Comparison of ENCODE assay signal across 8 mouse cellular contexts in genomic region chr6:48626464-48626863, GRCm38 (mm10). TPM values are rescaled to one million over a fixed set of nuclear protein-coding genes. Genes with fewer than 3 reads are reported as not detected.
A peak's percentile ranks its signal among the peaks of the same experiment; 100 is the strongest.
DNase-seq lines count a peak whose midpoint lies in the region; ATAC-seq and TF ChIP-seq lines count a peak whose summit lies in the region.

AI854703 (plus strand) TSS chr6:48626764.

- TF ChIP-seq CTCF in kidney, adult 2 months (conservative IDR thresholded peaks at IDR 0.05; ENCODE audit: insufficient read depth, insufficient read length, low read depth, low read length) = no peak
- TF ChIP-seq CTCF in brain, embryonic 14.5 days (IDR thresholded peaks at IDR 0.05; ENCODE audit: borderline replicate concordance, extremely low read depth, insufficient read depth, insufficient read length) = no peak

- peak within 1 kb of the TSS; percentile 98 for H3K27ac ChIP-seq in kidney, adult 2 months (ENCODE audit: insufficient read depth, low read depth, low read length)
- H3K27ac ChIP-seq in hindbrain, embryonic 14.5 days = no peak within 1 kb of the TSS
- H3K27ac ChIP-seq in liver, embryonic 16.5 days (ENCODE audit: low read length) = no peak within 1 kb of the TSS

- no peak for DNase-seq in kidney, adult 2 months
- DNase-seq in kidney, adult 9 months = no peak
- DNase-seq in brain, embryonic 14.5 days (ENCODE audit: low read depth) = peak; percentile 6
- DNase-seq in hindbrain, embryonic 14.5 days (ENCODE audit: low spot score) = no peak
- no peak for DNase-seq in retina, embryonic 14.5 days (ENCODE audit: low spot score)
- no peak for DNase-seq in urinary bladder, postnatal 4 days (ENCODE audit: low spot score in 2 of 2)
- no peak for DNase-seq in urinary bladder, postnatal 25 days (ENCODE audit: low spot score)

- peak within 1 kb of the TSS; percentile 60 for H3K9ac ChIP-seq in hindbrain, embryonic 14.5 days
- H3K9ac ChIP-seq in liver, embryonic 16.5 days (ENCODE audit: low read depth, low read length) = peak within 1 kb of the TSS; percentile 39; the same call in 1 of the 2 replicates

- WGBS in kidney, adult 2 months = 29% methylated on average over 8 of the region's 8 CpGs
- 30% methylated on average over 8 of the region's 8 CpGs for WGBS in hindbrain, embryonic 14.5 days
- 53% methylated on average over 8 of the region's 8 CpGs for WGBS in liver, embryonic 16.5 days (ENCODE audit: insufficient replicate concordance)

- H3K4me2 ChIP-seq in hindbrain, embryonic 14.5 days (replicated peaks) = peak within 1 kb of the TSS; percentile 76
- peak within 1 kb of the TSS; percentile 69 for H3K4me2 ChIP-seq in liver, embryonic 16.5 days (ENCODE audit: low read depth, low read length)

- peaks cover 28% of the 10 kb centered on the region for H3K4me1 ChIP-seq in kidney, adult 2 months (ENCODE audit: control insufficient read depth, insufficient read depth, low read length)
- peaks cover 12% of the 10 kb centered on the region for H3K4me1 ChIP-seq in hindbrain, embryonic 14.5 days (replicated peaks; ENCODE audit: control insufficient read depth, insufficient read depth, low read length)
- no peaks in the 10 kb centered on the region for H3K4me1 ChIP-seq in liver, embryonic 16.5 days (ENCODE audit: control insufficient read depth, low read depth, low read length)

- no peak for ATAC-seq in hindbrain, embryonic 14.5 days (ENCODE audit: low FRiP score)
- ATAC-seq in liver, embryonic 16.5 days (ENCODE audit: low read depth) = no peak

- H3K36me3 ChIP-seq in kidney, adult 2 months (ENCODE audit: control insufficient read depth, insufficient read depth, low read length) = no peaks in the 10 kb centered on the region
- H3K36me3 ChIP-seq in hindbrain, embryonic 14.5 days (replicated peaks; ENCODE audit: control insufficient read depth, insufficient read depth) = 0 out of 2 replicates have a peak, but pooled peaks cover 5% of the 10 kb centered on the region
- no peaks in the 10 kb centered on the region for H3K36me3 ChIP-seq in liver, embryonic 16.5 days (ENCODE audit: control insufficient read depth, insufficient read depth)

- no peaks in the 10 kb centered on the region for H3K9me3 ChIP-seq in hindbrain, embryonic 14.5 days (ENCODE audit: control insufficient read depth, low read length)
- no peaks in the 10 kb centered on the region for H3K9me3 ChIP-seq in liver, embryonic 16.5 days (replicated peaks; ENCODE audit: control insufficient read depth, low read length)

- H3K4me3 ChIP-seq in kidney, adult 2 months (ENCODE audit: insufficient read depth, low read depth, low read length) = peak within 1 kb of the TSS; percentile 62
- H3K4me3 ChIP-seq in hindbrain, embryonic 14.5 days (replicated peaks; ENCODE audit: low read length) = peak within 1 kb of the TSS; percentile 49
- peak within 1 kb of the TSS; percentile 47 for H3K4me3 ChIP-seq in liver, embryonic 16.5 days (ENCODE audit: low read depth, low read length)

- no peaks in the 10 kb centered on the region for H3K27me3 ChIP-seq in kidney, adult 2 months (replicated peaks; ENCODE audit: control insufficient read depth, insufficient read depth, low read length)
- H3K27me3 ChIP-seq in hindbrain, embryonic 14.5 days (ENCODE audit: control insufficient read depth, insufficient read depth, low read length) = peaks cover 18% of the 10 kb centered on the region
- peaks cover 33% of the 10 kb centered on the region for H3K27me3 ChIP-seq in liver, embryonic 16.5 days (ENCODE audit: control insufficient read depth, insufficient read depth, low read depth, low read length)

- TF ChIP-seq POLR2A in kidney, adult 2 months (IDR thresholded peaks at IDR 0.05; ENCODE audit: low read depth, low read length) = no peak
- no peak for TF ChIP-seq POLR2A in brain, embryonic 14.5 days (IDR thresholded peaks at IDR 0.05; ENCODE audit: borderline replicate concordance, extremely low read depth, insufficient read depth, insufficient read length, poor library complexity, severe bottlenecking)

RNA-seq across cellular contexts. Expression of gene AI854703, which starts in this region (rescaled TPM):
- polyA plus RNA-seq in kidney, adult 2 months (2012; rRNA removed) = 30.9 and 37.4 TPM in 2 replicates
- polyA plus RNA-seq in brain, embryonic 14.5 days (2012; rRNA removed) = 11.0 and 14.0 TPM in 2 replicates
- polyA plus RNA-seq in hindbrain, embryonic 14.5 days (2014; fragmentation: Nextera tagmentation; extraction: Ambion mirVana) = 23.1 and 25.7 TPM in 2 replicates
- 0.13 and 0.19 TPM in 2 replicates for polyA plus RNA-seq in liver, embryonic 16.5 days (2015; fragmentation: Nextera tagmentation; extraction: Ambion mirVana)

Comparison
In these comparisons a context has a peak if more than half of its experiments do, and no peak if none do; other contexts are left out.
1. RNA of gene AI854703 (polyA plus RNA-seq): 30.9 to 37.4 TPM in kidney, adult 2 months, 23.1 to 25.7 TPM in hindbrain, embryonic 14.5 days and 11.0 to 14.0 TPM in brain, embryonic 14.5 days; 0.13 to 0.19 TPM in liver, embryonic 16.5 days; every median in the first group is over 10 times any median in the second.
2. Peak in every context shown above with its lines, with median percentiles within 50 percentile points of each other: H3K4me3 ChIP-seq.